Mouse (Mus musculus) heart, embryonic 14.5 days (tissue): Measurements from ENCODE around the gene Ddx20. TPM values are rescaled to one million over a fixed set of nuclear protein-coding genes. Genes with fewer than 3 reads are reported as not detected.

Experiments used
- ATAC-seq: fragments of 200-750 bp; cut with Nextera tagmentation; 2 replicates; pipeline ENCODE4 v1.8.0; 2017; ENCODE audit warnings: low read depth, moderate TSS enrichment; ENCODE audit not compliant: insufficient number of reproducible peaks, insufficient read depth, low FRiP score
- H3K27ac ChIP-seq, 2 experiments: fragments of 200-500 bp in 1 of 2; fragments of 300-500 bp in 1 of 2; sonication (generic) in 1 of 2; replicated peaks in 1 of 2; 2 replicates each; pipeline ENCODE4 v1.5.1; 2012 to 2014; ENCODE audit warnings: low read depth in 2 of 2, low read length in 2 of 2, control low read depth in 1 of 2, mild to moderate bottlenecking in 1 of 2, mixed read lengths in 1 of 2; ENCODE audit not compliant: control insufficient read depth in 1 of 2, insufficient read depth in 1 of 2
- H3K27me3 ChIP-seq: fragments of 300-500 bp; sonication (generic); 2 replicates; pipeline ENCODE4 v1.6.1; 2014; ENCODE audit warnings: mild to moderate bottlenecking, low read length, control low read depth; ENCODE audit not compliant: control insufficient read depth, insufficient read depth
- H3K36me3 ChIP-seq: fragments of 300-500 bp; sonication (generic); 2 replicates; pipeline ENCODE4 v1.6.1; 2014; ENCODE audit warnings: mild to moderate bottlenecking, control low read depth, low read length, mixed read lengths; ENCODE audit not compliant: control insufficient read depth, insufficient read depth
- H3K4me1 ChIP-seq, 2 experiments: fragments of 200-500 bp in 1 of 2; fragments of 300-500 bp in 1 of 2; sonication (generic) in 1 of 2; 2 replicates each; pipeline ENCODE4 v1.6.1; 2012 to 2014; ENCODE audit warnings: low read length in 2 of 2, control low read depth in 1 of 2, mixed read lengths in 1 of 2; ENCODE audit not compliant: control insufficient read depth in 2 of 2, insufficient read depth in 2 of 2
- H3K4me2 ChIP-seq: fragments of 300-500 bp; sonication (generic); 2 replicates; pipeline ENCODE4 v1.6.1; 2014; ENCODE audit warnings: mild to moderate bottlenecking, low read length
- H3K4me3 ChIP-seq, 2 experiments: fragments of 200-500 bp in 1 of 2; fragments of 300-500 bp in 1 of 2; sonication (generic) in 1 of 2; 2 replicates each; pipeline ENCODE4 v1.5.1; 2012 to 2014; ENCODE audit warnings: low read length in 2 of 2, mild to moderate bottlenecking in 2 of 2, control low read depth in 1 of 2, low read depth in 1 of 2, moderate library complexity in 1 of 2; ENCODE audit not compliant: control insufficient read depth in 1 of 2, insufficient read depth in 1 of 2
- H3K9ac ChIP-seq: fragments of 300-500 bp; sonication (generic); 2 replicates; pipeline ENCODE4 v1.6.1; 2014; ENCODE audit warnings: mild to moderate bottlenecking, low read length
- H3K9me3 ChIP-seq: fragments of 300-500 bp; sonication (generic); 2 replicates; pipeline ENCODE4 v1.6.1; 2016; ENCODE audit warnings: low read length, control low read depth; ENCODE audit not compliant: control insufficient read depth
- WGBS: fragments of 180-500 bp; shearing (Covaris S2); extraction: QIAGEN DNeasy Blood & Tissue Kit; methylation state at CpG from one replicate; pipeline ENCODE4 v1.1.7; 2014; 5-methylcytosine and 5-hydroxymethylcytosine counted together
- polyA plus RNA-seq: library from polyadenylated mRNA; unstranded; fragments of >200 nt; fragmentation: Nextera tagmentation; extraction: Ambion mirVana; gene quantifications from 2 replicates; pipeline ENCODE4 v1.2.1, GENCODE M21; 2014

The Ddx20 gene
- polyA plus RNA-seq, 1 experiment from 2014 or later: 20.2 TPM

GRCm38 (mm10) chr3:105698311-105698710 is 10.9 kb upstream of the Ddx20 start:
- ATAC-seq: no peak
- WGBS: 37% methylated on average over 1 of the region's 1 CpGs
- H3K27ac ChIP-seq: peak overlapping the region in 1 of 2 experiments; percentile 65; a peak in 1 of 4 replicates
- H3K9me3 ChIP-seq: no peaks in the 10 kb centered on the region
- no peaks in the 10 kb centered on the region for H3K27me3 ChIP-seq
- H3K36me3 ChIP-seq: no peaks in the 10 kb centered on the region
- H3K4me3 ChIP-seq: no peak overlapping the region
- no peak overlapping the region for H3K9ac ChIP-seq
- no peak overlapping the region for H3K4me2 ChIP-seq
- H3K4me1 ChIP-seq: peaks cover 35 to 63% of the 10 kb centered on the region in 2 experiments

DNA sequence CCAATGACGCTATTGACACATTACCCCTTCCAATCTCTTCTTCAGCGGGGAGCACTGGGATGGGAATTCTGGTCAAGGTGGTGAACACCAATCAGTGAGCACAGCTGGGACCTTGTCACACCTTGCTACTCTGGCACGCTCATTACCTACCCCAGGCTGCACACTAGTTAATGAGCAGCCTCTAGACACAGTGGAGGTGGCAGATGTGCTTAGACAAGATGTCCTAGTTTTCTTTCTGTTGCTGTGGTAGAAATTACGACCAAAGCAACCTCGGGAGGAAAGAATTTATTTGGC is 9.7 kb upstream of the Ddx20 start:
- 0 out of 2 replicates have a peak, but pooled peaks cover 1% of the 10 kb centered on the region for H3K27me3 ChIP-seq
- ATAC-seq: no peak
- H3K4me2 ChIP-seq: no peak overlapping the region
- H3K4me1 ChIP-seq: peaks cover 35 to 63% of the 10 kb centered on the region in 2 experiments
- no peak overlapping the region for H3K4me3 ChIP-seq
- 77% methylated on average over 5 of the region's 5 CpGs for WGBS
- H3K27ac ChIP-seq: no peak overlapping the region
- no peaks in the 10 kb centered on the region for H3K9me3 ChIP-seq
- H3K36me3 ChIP-seq: no peaks in the 10 kb centered on the region
- no peak overlapping the region for H3K9ac ChIP-seq

GRCm38 (mm10) chr3:105696387-105697147 is 9.2 kb upstream of the Ddx20 start:
- H3K27ac ChIP-seq: peak overlapping the region; percentile 95 to 97
- no peaks in the 10 kb centered on the region for H3K36me3 ChIP-seq
- WGBS: 56% methylated on average over 17 of the region's 17 CpGs
- H3K4me3 ChIP-seq: no peak overlapping the region
- peaks cover 30 to 59% of the 10 kb centered on the region in 2 experiments for H3K4me1 ChIP-seq
- no peaks in the 10 kb centered on the region for H3K9me3 ChIP-seq
- H3K27me3 ChIP-seq: 0 out of 2 replicates have a peak, but pooled peaks cover 5% of the 10 kb centered on the region
- H3K9ac ChIP-seq: peak overlapping the region; percentile 66
- no peak for ATAC-seq
- H3K4me2 ChIP-seq: peak overlapping the region; percentile 58

GRCm38 (mm10) chr3:105695476-105696386 is 8.4 kb upstream of the Ddx20 start:
- H3K4me1 ChIP-seq: peaks cover 26 to 50% of the 10 kb centered on the region in 2 experiments

DNA sequence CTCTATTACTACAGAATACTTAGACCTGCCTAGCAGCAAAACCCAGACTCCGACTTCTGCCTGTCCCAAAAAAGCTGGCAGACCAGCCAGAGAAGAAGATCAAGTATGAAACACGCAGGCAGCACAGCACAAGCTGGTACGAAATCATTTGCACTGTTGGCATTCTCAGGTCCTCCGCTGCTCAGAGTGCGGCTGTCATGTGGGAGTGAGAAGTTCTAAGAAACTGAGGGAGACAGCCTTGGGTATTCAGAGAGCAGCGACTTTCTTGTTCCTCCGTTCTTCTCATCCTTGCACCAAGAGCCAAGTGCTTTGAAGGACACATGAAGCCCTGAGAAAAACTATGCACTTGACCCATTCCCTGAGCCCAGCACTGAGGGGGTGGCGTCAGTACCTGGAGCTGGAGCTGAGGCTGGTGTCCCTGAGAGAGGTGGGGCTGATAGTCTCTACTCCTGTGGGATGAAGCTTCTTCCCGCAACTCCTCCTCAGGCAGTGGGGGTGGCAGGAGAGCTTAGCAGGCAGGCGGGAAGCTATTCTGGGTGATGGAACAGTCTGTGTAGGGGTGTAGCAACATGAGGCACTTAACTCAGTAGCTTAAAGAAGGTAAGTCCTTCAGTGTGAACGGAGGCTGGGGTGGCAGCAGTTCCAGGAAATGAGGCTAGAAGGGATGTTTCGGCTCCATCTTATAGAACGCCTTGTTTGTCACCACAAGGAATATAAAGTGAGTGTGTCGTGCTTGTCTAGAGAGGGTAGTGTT is 6.1 kb upstream of the Ddx20 start:
- no peak overlapping the region for H3K9ac ChIP-seq
- no peak overlapping the region for H3K27ac ChIP-seq
- ATAC-seq: no peak
- peaks cover 21 to 31% of the 10 kb centered on the region in 2 experiments for H3K4me1 ChIP-seq
- WGBS: 55% methylated on average over 14 of the region's 14 CpGs
- no peaks in the 10 kb centered on the region for H3K36me3 ChIP-seq
- H3K9me3 ChIP-seq: no peaks in the 10 kb centered on the region
- no peak overlapping the region for H3K4me3 ChIP-seq
- no peak overlapping the region for H3K4me2 ChIP-seq
- H3K27me3 ChIP-seq: 0 out of 2 replicates have a peak, but pooled peaks cover 5% of the 10 kb centered on the region

More at GRCm38 (mm10) chr3:105695476-105696386, 8.4 kb upstream of the Ddx20 start:
- H3K27me3 ChIP-seq: 0 out of 2 replicates have a peak, but pooled peaks cover 5% of the 10 kb centered on the region
- peak overlapping the region; percentile 58 for H3K4me2 ChIP-seq
- H3K36me3 ChIP-seq: no peaks in the 10 kb centered on the region
- H3K4me3 ChIP-seq: peak overlapping the region; percentile 12 to 13
- H3K9me3 ChIP-seq: no peaks in the 10 kb centered on the region
- ATAC-seq: peak; percentile 82
- H3K9ac ChIP-seq: peak overlapping the region; percentile 66
- WGBS: 22% methylated on average over 20 of the region's 20 CpGs
- peak overlapping the region; percentile 95 to 97 for H3K27ac ChIP-seq

GRCm38 (mm10) chr3:105688536-105688935 is 1.2 kb upstream of the Ddx20 start:
- peak overlapping the region; percentile 84; the same call in 1 of the 2 replicates for H3K4me2 ChIP-seq
- WGBS: 96% methylated on average over 2 of the region's 2 CpGs
- no peak overlapping the region for H3K9ac ChIP-seq
- H3K36me3 ChIP-seq: peaks cover 13% of the 10 kb centered on the region
- no peak overlapping the region for H3K27ac ChIP-seq
- H3K4me1 ChIP-seq: peaks cover 2 to 5% of the 10 kb centered on the region in 2 experiments; a peak in 3 of 4 replicates
- no peaks in the 10 kb centered on the region for H3K9me3 ChIP-seq
- ATAC-seq: no peak
- H3K27me3 ChIP-seq: 0 out of 2 replicates have a peak, but pooled peaks cover 5% of the 10 kb centered on the region
- H3K4me3 ChIP-seq: no peak overlapping the region
